Mouse (Mus musculus) limb, embryonic 11.5 days (tissue): ENCODE data around the gene Scn4b. TPM values are rescaled to one million over a fixed set of nuclear protein-coding genes. Genes with fewer than 3 reads are reported as not detected.

Experiments used
- ATAC-seq: fragments of 200-750 bp; cut with Nextera tagmentation; 2 replicates; pipeline ENCODE4 v1.8.0; 2017; ENCODE audit warnings: low read depth; ENCODE audit not compliant: insufficient number of reproducible peaks, low FRiP score, low TSS enrichment
- DNase-seq: peaks from one replicate; pipeline ENCODE4 v3.0.0-alpha.2; 2015; ENCODE audit warnings: low spot score
- H3K27ac ChIP-seq: fragments of 300-500 bp; sonication (generic); replicated peaks from 2 replicates; pipeline ENCODE4 v1.5.1; 2014; ENCODE audit warnings: low read depth, mild to moderate bottlenecking, low read length
- H3K27me3 ChIP-seq: fragments of 300-500 bp; sonication (generic); 2 replicates; pipeline ENCODE4 v1.6.1; 2014; ENCODE audit warnings: mild to moderate bottlenecking, low read length, mixed read lengths; ENCODE audit not compliant: control insufficient read depth, insufficient read depth
- H3K36me3 ChIP-seq: fragments of 300-500 bp; sonication (generic); 2 replicates; pipeline ENCODE4 v1.6.1; 2014; ENCODE audit warnings: mild to moderate bottlenecking, low read length, moderate library complexity, mixed read lengths; ENCODE audit not compliant: control insufficient read depth, insufficient read depth
- H3K4me1 ChIP-seq: fragments of 300-500 bp; sonication (generic); 2 replicates; pipeline ENCODE4 v1.6.1; 2014; ENCODE audit warnings: low read length, mixed read lengths; ENCODE audit not compliant: control insufficient read depth, insufficient read depth
- H3K4me2 ChIP-seq: fragments of 300-500 bp; sonication (generic); 2 replicates; pipeline ENCODE4 v1.6.1; 2014; ENCODE audit warnings: low read depth, mild to moderate bottlenecking, moderate library complexity; ENCODE audit not compliant: severe bottlenecking
- H3K4me3 ChIP-seq: fragments of 300-500 bp; sonication (generic); 2 replicates; pipeline ENCODE4 v1.5.1; 2014; ENCODE audit warnings: low read depth, low read length
- H3K9ac ChIP-seq: fragments of 300-500 bp; sonication (generic); 2 replicates; pipeline ENCODE4 v1.6.1; 2014; ENCODE audit warnings: mild to moderate bottlenecking, low read length
- H3K9me3 ChIP-seq: fragments of 300-500 bp; sonication (generic); 2 replicates; pipeline ENCODE4 v1.6.1; 2016; ENCODE audit warnings: low read length; ENCODE audit not compliant: control insufficient read depth
- WGBS: fragments of 180-500 bp; shearing (Covaris S2); extraction: QIAGEN DNeasy Blood & Tissue Kit; methylation state at CpG from one replicate; pipeline ENCODE4 v1.1.7; 2014; 5-methylcytosine and 5-hydroxymethylcytosine counted together
- polyA plus RNA-seq: library from polyadenylated mRNA; unstranded; fragments of >200 nt; fragmentation: Nextera tagmentation; extraction: Ambion mirVana; gene quantifications from 2 replicates; pipeline ENCODE4 v1.2.1, GENCODE M21; 2014

Scn4b gene
- polyA plus RNA-seq, 1 experiment from 2014 or later: 0.35 TPM

GRCm38 (mm10) chr9:45171073-45171610 is 32.9 kb downstream of the Scn4b start:
- ATAC-seq: no peak
- Histone ChIP-seq H3K9ac (no peak overlapping the region), H3K36me3 (no peaks in the 10 kb centered on the region), H3K4me2 (no peak overlapping the region), H3K4me1 (no peaks in the 10 kb centered on the region), H3K27ac (no peak overlapping the region), H3K9me3 (no peaks in the 10 kb centered on the region), H3K4me3 (no peak overlapping the region), H3K27me3 (no peaks in the 10 kb centered on the region)
- WGBS: 77% methylated on average over 1 of the region's 1 CpGs
- DNase-seq: no peak

GRCm38 (mm10) chr9:45173475-45173874 is 35.3 kb downstream of the Scn4b start:
- WGBS: 71% methylated on average over 3 of the region's 3 CpGs
- H3K4me3 ChIP-seq: no peak overlapping the region
- no peak overlapping the region for H3K9ac ChIP-seq
- H3K27me3 ChIP-seq: no peaks in the 10 kb centered on the region
- no peak overlapping the region for H3K27ac ChIP-seq
- DNase-seq (no peak), ATAC-seq (no peak)
- H3K36me3 ChIP-seq: no peaks in the 10 kb centered on the region
- H3K4me1 ChIP-seq: no peaks in the 10 kb centered on the region
- H3K9me3 ChIP-seq: no peaks in the 10 kb centered on the region
- no peak overlapping the region for H3K4me2 ChIP-seq

GRCm38 (mm10) chr9:45179282-45179681 is 41.1 kb downstream of the Scn4b start:
- DNase-seq (no peak), ATAC-seq (no peak)
- WGBS: 92% methylated on average over 5 of the region's 5 CpGs
- Histone ChIP-seq H3K4me3 (no peak overlapping the region), H3K4me2 (no peak overlapping the region), H3K27me3 (no peaks in the 10 kb centered on the region), H3K4me1 (no peaks in the 10 kb centered on the region), H3K36me3 (no peaks in the 10 kb centered on the region), H3K27ac (no peak overlapping the region), H3K9me3 (no peaks in the 10 kb centered on the region), H3K9ac (no peak overlapping the region)

GRCm38 (mm10) chr9:45181770-45182169 is 43.6 kb downstream of the Scn4b start, which contains the start of gene BC049352:
Gene BC049352, plus strand, starts transcription at chr9:45182007.
- no peak for DNase-seq
- Histone ChIP-seq H3K27me3 (no peaks in the 10 kb centered on the region), H3K9me3 (no peaks in the 10 kb centered on the region), H3K9ac (no peak within 1 kb of the TSS), H3K36me3 (no peaks in the 10 kb centered on the region), H3K4me1 (no peaks in the 10 kb centered on the region), H3K4me3 (no peak within 1 kb of the TSS), H3K4me2 (no peak within 1 kb of the TSS), H3K27ac (no peak within 1 kb of the TSS)
- WGBS: 15% methylated on average over 2 of the region's 2 CpGs
- ATAC-seq: no peak

GRCm38 (mm10) chr9:45182521-45182920 is 44.3 kb downstream of the Scn4b start:
- Histone ChIP-seq H3K36me3 (no peaks in the 10 kb centered on the region), H3K9ac (no peak overlapping the region), H3K4me3 (no peak overlapping the region), H3K27me3 (no peaks in the 10 kb centered on the region), H3K4me1 (no peaks in the 10 kb centered on the region), H3K9me3 (no peaks in the 10 kb centered on the region), H3K27ac (no peak overlapping the region), H3K4me2 (no peak overlapping the region)
- 62% methylated on average over 3 of the region's 3 CpGs for WGBS
- ATAC-seq: no peak
- DNase-seq: no peak

- DNase-seq (no peak), ATAC-seq (no peak)
- H3K4me1 ChIP-seq: no peaks in the 10 kb centered on the region
- 84% methylated on average over 6 of the region's 6 CpGs for WGBS
- H3K4me3 ChIP-seq: no peak overlapping the region
- no peaks in the 10 kb centered on the region for H3K9me3 ChIP-seq
- H3K27me3 ChIP-seq: no peaks in the 10 kb centered on the region
- H3K9ac ChIP-seq: no peak overlapping the region
- H3K36me3 ChIP-seq: no peaks in the 10 kb centered on the region
- H3K27ac ChIP-seq: no peak overlapping the region
- no peak overlapping the region for H3K4me2 ChIP-seq
Observed at GRCm38 (mm10) chr9:45183266-45183665, 45.1 kb downstream of the Scn4b start.

- Histone ChIP-seq H3K27me3 (no peaks in the 10 kb centered on the region), H3K36me3 (no peaks in the 10 kb centered on the region), H3K9me3 (no peaks in the 10 kb centered on the region), H3K4me1 (no peaks in the 10 kb centered on the region), H3K9ac (no peak overlapping the region), H3K4me2 (no peak overlapping the region), H3K4me3 (no peak overlapping the region), H3K27ac (no peak overlapping the region)
- WGBS: 77% methylated on average over 4 of the region's 4 CpGs
- ATAC-seq: no peak
- no peak for DNase-seq
Observed at GRCm38 (mm10) chr9:45185250-45185649, 47.1 kb downstream of the Scn4b start.

GRCm38 (mm10) chr9:45188570-45189563 is 50.7 kb downstream of the Scn4b start:
- WGBS: 91% methylated on average over 10 of the region's 10 CpGs

More at GRCm38 (mm10) chr9:45188570-45189563, 50.7 kb downstream of the Scn4b start:
- H3K27me3 ChIP-seq: no peaks in the 10 kb centered on the region
- no peak overlapping the region for H3K9ac ChIP-seq
- no peak overlapping the region for H3K27ac ChIP-seq
- no peaks in the 10 kb centered on the region for H3K9me3 ChIP-seq
- DNase-seq: no peak
- no peaks in the 10 kb centered on the region for H3K4me1 ChIP-seq
- no peak overlapping the region for H3K4me3 ChIP-seq
- no peak overlapping the region for H3K4me2 ChIP-seq
- H3K36me3 ChIP-seq: no peaks in the 10 kb centered on the region
- ATAC-seq: no peak
